ENCODE assay signal across 8 mouse cellular contexts in genomic region chr12:24831153-24831963, GRCm38 (mm10). TPM values are rescaled to one million over a fixed set of nuclear protein-coding genes. Genes with fewer than 3 reads are reported as not detected.
DNase-seq lines count a peak whose midpoint lies in the region; ATAC-seq and TF ChIP-seq lines count a peak whose summit lies in the region.

No protein-coding gene starts in this region.

- H3K9me3 ChIP-seq in heart, embryonic 14.5 days (ENCODE audit: control insufficient read depth, low read length) = no peaks in the 10 kb centered on the region
- H3K9me3 ChIP-seq in liver, embryonic 14.5 days (ENCODE audit: control insufficient read depth, low read length) = no peaks in the 10 kb centered on the region
- H3K9me3 ChIP-seq in neural tube, embryonic 14.5 days (ENCODE audit: control insufficient read depth, low read length) = no peaks in the 10 kb centered on the region

- peak overlapping the region; percentile 81 to 93 for H3K27ac ChIP-seq in heart, embryonic 14.5 days (replicated peaks in 1 of 2; ENCODE audit: control insufficient read depth in 1 of 2, insufficient read depth in 1 of 2, low read depth in 2 of 2, low read length in 2 of 2)
- no peak overlapping the region for H3K27ac ChIP-seq in liver, embryonic 14.5 days
- peak overlapping the region; percentile 99 for H3K27ac ChIP-seq in neural tube, embryonic 14.5 days (ENCODE audit: low read depth, low read length)
- H3K27ac ChIP-seq in testis, adult 2 months (ENCODE audit: control insufficient read depth, insufficient read depth, low read depth, low read length) = peak overlapping the region; percentile 98

- DNase-seq in CD8-positive naive resting alpha-beta T cell, adult 2 months (ENCODE audit: low read depth in 2 of 2, low spot score in 2 of 2) = peak; percentile 15 to 24
- DNase-seq in c-Kit-negative CD71-positive TER-119-positive erythroid progenitor cells, embryonic 14.5 days (ENCODE audit: low read depth, low spot score) = peak; percentile 54
- peak; percentile 51 for DNase-seq in fibroblast of lung, adult 2 months (ENCODE audit: low read depth)
- peak; percentile 95 for DNase-seq in kidney, postnatal 10 days
- peak; percentile 40 to 54 (median 49) for DNase-seq in liver, embryonic 14.5 days (ENCODE audit: low read depth in 3 of 3, low spot score in 3 of 3)

- peak; percentile 28; the same call in 1 of the 2 replicates for TF ChIP-seq CTCF in liver, embryonic 14.5 days (IDR thresholded peaks at IDR 0.05; ENCODE audit: low read depth)
- no peak for TF ChIP-seq CTCF in testis, adult 2 months (IDR thresholded peaks at IDR 0.05; ENCODE audit: control insufficient read depth, insufficient read depth, insufficient replicate concordance, low read depth, low read length)

- no peak for TF ChIP-seq EP300 in liver, embryonic 14.5 days (IDR thresholded peaks at IDR 0.05; ENCODE audit: low read depth)

- H3K4me2 ChIP-seq in heart, embryonic 14.5 days (ENCODE audit: low read length) = peak overlapping the region; percentile 83
- H3K4me2 ChIP-seq in liver, embryonic 14.5 days (ENCODE audit: low read depth) = peak overlapping the region; percentile 86
- peak overlapping the region; percentile 77 for H3K4me2 ChIP-seq in neural tube, embryonic 14.5 days (ENCODE audit: low read depth, low read length)

- H3K27me3 ChIP-seq in heart, embryonic 14.5 days (ENCODE audit: control insufficient read depth, insufficient read depth, low read length) = no peaks in the 10 kb centered on the region
- peaks cover 12% of the 10 kb centered on the region for H3K27me3 ChIP-seq in liver, embryonic 14.5 days (ENCODE audit: control insufficient read depth, insufficient read depth, low read length)
- no peaks in the 10 kb centered on the region for H3K27me3 ChIP-seq in neural tube, embryonic 14.5 days (ENCODE audit: control insufficient read depth, insufficient read depth, low read length)
- H3K27me3 ChIP-seq in testis, adult 2 months (ENCODE audit: control insufficient read depth, insufficient read depth, low read length) = no peaks in the 10 kb centered on the region

- TF ChIP-seq POLR2A in testis, adult 2 months (IDR thresholded peaks at IDR 0.05; ENCODE audit: control insufficient read depth, low read depth, low read length) = peak; percentile 88

- peak overlapping the region; percentile 87 to 96 for H3K4me3 ChIP-seq in heart, embryonic 14.5 days (ENCODE audit: control insufficient read depth in 1 of 2, insufficient read depth in 1 of 2, low read depth in 1 of 2, low read length in 2 of 2)
- peak overlapping the region; percentile 61 to 65 for H3K4me3 ChIP-seq in liver, embryonic 14.5 days (ENCODE audit: insufficient read depth in 1 of 2, low read depth in 2 of 2, low read length in 2 of 2)
- H3K4me3 ChIP-seq in neural tube, embryonic 14.5 days (ENCODE audit: low read depth, low read length) = peak overlapping the region; percentile 84
- H3K4me3 ChIP-seq in testis, adult 2 months (ENCODE audit: control insufficient read depth, low read depth, low read length) = peak overlapping the region; percentile 100

- no peaks in the 10 kb centered on the region for H3K36me3 ChIP-seq in heart, embryonic 14.5 days (ENCODE audit: control insufficient read depth, insufficient read depth, low read length)
- H3K36me3 ChIP-seq in liver, embryonic 14.5 days (replicated peaks; ENCODE audit: control insufficient read depth, insufficient read depth, low read depth) = no peaks in the 10 kb centered on the region
- no peaks in the 10 kb centered on the region for H3K36me3 ChIP-seq in neural tube, embryonic 14.5 days (ENCODE audit: control insufficient read depth, insufficient read depth, low read length)
- H3K36me3 ChIP-seq in testis, adult 2 months (ENCODE audit: control insufficient read depth, insufficient read depth, low read length) = no peaks in the 10 kb centered on the region

- ATAC-seq in heart, embryonic 14.5 days (ENCODE audit: insufficient number of reproducible peaks, insufficient read depth, low FRiP score, low read depth) = peak; percentile 99
- ATAC-seq in liver, embryonic 14.5 days (ENCODE audit: insufficient read depth) = peak; percentile 89
- ATAC-seq in neural tube, embryonic 14.5 days (ENCODE audit: low read depth) = peak; percentile 100

- H3K9ac ChIP-seq in heart, embryonic 14.5 days (ENCODE audit: low read length) = peak overlapping the region; percentile 88
- peak overlapping the region; percentile 69 for H3K9ac ChIP-seq in liver, embryonic 14.5 days (replicated peaks)
- H3K9ac ChIP-seq in neural tube, embryonic 14.5 days (replicated peaks; ENCODE audit: low read depth, low read length) = peak overlapping the region; percentile 97

- peaks cover 0 to 30% of the 10 kb centered on the region in 2 experiments; a peak in 3 of 4 replicates for H3K4me1 ChIP-seq in heart, embryonic 14.5 days (ENCODE audit: control insufficient read depth in 2 of 2, insufficient read depth in 2 of 2, low read length in 2 of 2)
- H3K4me1 ChIP-seq in liver, embryonic 14.5 days (replicated peaks; ENCODE audit: control insufficient read depth in 2 of 2, insufficient read depth in 2 of 2, low read length in 1 of 2) = peaks cover 3 to 6% of the 10 kb centered on the region in 2 experiments; a peak in 3 of 4 replicates
- peaks cover 23% of the 10 kb centered on the region for H3K4me1 ChIP-seq in neural tube, embryonic 14.5 days (ENCODE audit: control insufficient read depth, insufficient read depth, low read length)
- H3K4me1 ChIP-seq in testis, adult 2 months (ENCODE audit: control insufficient read depth, insufficient read depth, low read length) = peaks cover 5% of the 10 kb centered on the region

- WGBS in heart, embryonic 14.5 days = under 1% methylated on average over 91 of the region's 95 CpGs
- under 1% methylated on average over 93 of the region's 95 CpGs for WGBS in liver, embryonic 14.5 days (ENCODE audit: insufficient replicate concordance)
- 0% methylated on average over 43 of the region's 95 CpGs for WGBS in neural tube, embryonic 14.5 days

RNA-seq across cellular contexts. Expression of gene Mboat2, which starts 0.7 kb away (rescaled TPM):
- polyA plus RNA-seq in heart, embryonic 14.5 days (2014; fragmentation: Nextera tagmentation; extraction: Ambion mirVana) = 33.7 and 34.4 TPM in 2 replicates
- polyA plus RNA-seq in liver, embryonic 14.5 days (2012; rRNA removed) = 0.95 and 1.3 TPM in 2 replicates
- 3.6 and 4.0 TPM in 2 replicates for polyA plus RNA-seq in liver, embryonic 14.5 days (2014; fragmentation: Nextera tagmentation; extraction: Ambion mirVana)
- 80.5 and 93.8 TPM in 2 replicates for polyA plus RNA-seq in neural tube, embryonic 14.5 days (2014; fragmentation: Nextera tagmentation; extraction: Ambion mirVana)
- 8.4 and 9.7 TPM in 2 replicates for polyA plus RNA-seq in testis, adult 2 months (2012; rRNA removed)

Comparison
In these comparisons a context has a peak if more than half of its experiments do, and no peak if none do; other contexts are left out.
1. DNase-seq: peak in every context shown above with its lines; median percentile 95 in kidney, postnatal 10 days; 54 in c-Kit-negative CD71-positive TER-119-positive erythroid progenitor cells, embryonic 14.5 days; 51 in fibroblast of lung, adult 2 months; 49 in liver, embryonic 14.5 days; 20 in CD8-positive naive resting alpha-beta T cell, adult 2 months.